Mouse (Mus musculus) E14TG2a.4 (cell line): ENCODE data around the gene Tspan3.

ENCODE experiments used
- CTCF ChIP-seq: conservative IDR thresholded peaks from 2 replicates; pipeline ENCODE4 v1.5.1; 2014; ENCODE audit warnings: low read length
- NANOG ChIP-seq: IDR thresholded peaks from 2 replicates; pipeline ENCODE4 v1.6.1; 2014; ENCODE audit warnings: borderline replicate concordance, low read length, mixed read lengths
- POU5F1 ChIP-seq: IDR thresholded peaks from 2 replicates; pipeline ENCODE4 v1.6.1; 2014; ENCODE audit warnings: low read length, borderline replicate concordance

DNA sequence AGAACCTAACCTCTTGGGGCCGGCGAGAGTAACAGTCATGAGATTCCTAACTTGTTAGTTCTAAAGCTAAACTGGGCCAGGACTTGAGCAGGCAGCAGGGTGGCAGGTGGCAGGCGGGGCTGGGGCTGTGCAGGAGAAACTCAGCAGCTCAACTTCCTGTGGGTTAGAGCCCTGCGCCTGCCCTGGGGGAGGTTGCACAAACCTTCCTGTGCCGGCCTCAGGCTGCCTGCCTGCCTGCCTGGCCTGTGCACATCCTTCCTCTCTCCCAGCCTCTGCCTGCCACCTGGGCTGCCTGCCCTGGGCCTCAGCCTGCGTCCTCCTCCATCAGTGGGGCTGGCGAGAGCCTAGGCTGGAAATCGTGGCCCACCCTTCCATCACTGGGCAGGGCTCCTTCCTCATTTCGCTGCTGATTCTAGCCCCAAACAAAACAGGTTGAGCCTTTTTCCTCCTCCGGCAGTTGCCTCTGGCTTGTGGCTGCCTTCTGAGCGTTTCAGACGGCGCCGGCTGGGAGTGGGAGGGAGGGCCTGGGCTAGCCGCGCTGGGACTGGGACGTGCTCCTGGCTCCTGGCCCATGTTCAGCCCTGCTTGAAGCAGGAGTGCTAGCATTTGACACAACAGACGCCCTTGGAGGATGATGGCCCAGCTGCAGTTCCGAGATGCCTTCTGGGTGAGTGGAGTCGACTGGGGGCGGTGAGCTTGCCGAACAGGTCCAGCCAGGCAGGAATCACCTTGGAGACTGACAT lies 75.3 kb downstream of the Tspan3 start, which contains the start of gene Pstpip1:
- TF ChIP-seq CTCF: no peak
- no peak for TF ChIP-seq POU5F1
- no peak for TF ChIP-seq NANOG
